Mouse (Mus musculus) ES-E14 (cell line): ENCODE data around the gene Gng8.

ENCODE experiments used
- CHD2 ChIP-seq: IDR thresholded peaks from 2 replicates; pipeline ENCODE4 v1.6.1; 2014; ENCODE audit warnings: mild to moderate bottlenecking, low read depth, low read length, inconsistent platforms
- HCFC1 ChIP-seq: IDR thresholded peaks from 2 replicates; pipeline ENCODE4 v1.6.1; 2012; ENCODE audit warnings: low read length, inconsistent platforms, borderline replicate concordance; ENCODE audit not compliant: insufficient read depth
- ZC3H11A ChIP-seq: IDR thresholded peaks from 2 replicates; pipeline ENCODE4 v1.6.1; 2012; ENCODE audit warnings: low read depth, mild to moderate bottlenecking, inconsistent platforms, low read length, borderline replicate concordance
- ZNF384 ChIP-seq: IDR thresholded peaks from 2 replicates; pipeline ENCODE4 v1.6.1; 2012; ENCODE audit warnings: low read depth, low read length, inconsistent platforms

DNA sequence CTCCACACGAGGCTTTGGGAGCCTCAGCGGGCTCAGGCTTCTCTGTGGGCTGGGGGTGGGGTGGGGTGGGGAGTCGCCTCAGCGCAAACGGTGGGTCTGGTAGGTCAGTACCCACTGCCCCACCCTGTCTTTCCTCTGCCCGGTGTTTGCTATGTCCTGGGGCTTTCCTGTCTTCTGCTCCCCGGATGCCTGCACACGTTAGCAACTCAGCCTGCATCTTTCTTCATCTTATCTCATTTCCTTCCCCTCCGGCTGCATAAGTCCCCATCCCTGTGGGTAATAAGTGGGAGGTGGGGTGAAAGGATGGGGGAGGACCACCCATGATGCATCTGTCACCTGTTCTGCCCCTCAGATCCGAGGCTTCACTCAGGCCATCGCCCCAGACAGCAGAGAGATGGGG, 16.8 kb downstream of the Gng8 start:
- TF ChIP-seq CHD2 (no peak), ZC3H11A (no peak), ZNF384 (no peak), HCFC1 (no peak)
